Mouse (Mus musculus) limb, embryonic 10.5 days (tissue): ENCODE measurements around the gene Ptprc. TPM values are rescaled to one million over a fixed set of nuclear protein-coding genes. Genes with fewer than 3 reads are reported as not detected.

Experiments used
- DNase-seq: peaks from one replicate; pipeline ENCODE4 v3.0.0-alpha.2; 2017; ENCODE audit warnings: low spot score
- H3K27ac ChIP-seq: fragments of 300-500 bp; sonication (generic); 2 replicates; pipeline ENCODE4 v1.5.1; 2016; ENCODE audit warnings: mild to moderate bottlenecking
- H3K27me3 ChIP-seq: fragments of 300-500 bp; sonication (generic); 2 replicates; pipeline ENCODE4 v1.6.1; 2016; ENCODE audit warnings: low read depth, mild to moderate bottlenecking; ENCODE audit not compliant: poor library complexity, severe bottlenecking
- H3K36me3 ChIP-seq: fragments of 300-500 bp; sonication (generic); 2 replicates; pipeline ENCODE4 v1.6.1; 2016; ENCODE audit warnings: mild to moderate bottlenecking, moderate library complexity
- H3K4me1 ChIP-seq: fragments of 300-500 bp; sonication (generic); 2 replicates; pipeline ENCODE4 v1.6.1; 2016
- H3K4me3 ChIP-seq: fragments of 300-500 bp; sonication (generic); 2 replicates; pipeline ENCODE4 v1.5.1; 2016; ENCODE audit warnings: mild to moderate bottlenecking, moderate library complexity
- H3K9me3 ChIP-seq: fragments of 300-500 bp; sonication (generic); replicated peaks from 2 replicates; pipeline ENCODE4 v1.6.1; 2016; ENCODE audit warnings: mild to moderate bottlenecking
- WGBS: fragments of 180-500 bp; shearing (Covaris S2); methylation state at CpG from one replicate; pipeline ENCODE4 v1.1.7; 2016; 5-methylcytosine and 5-hydroxymethylcytosine counted together
- polyA plus RNA-seq: library from polyadenylated mRNA; unstranded; fragments of >200 nt; fragmentation: Nextera tagmentation; extraction: Ambion mirVana; gene quantifications from 2 replicates; pipeline ENCODE4 v1.2.1, GENCODE M21; 2016

The Ptprc gene
- polyA plus RNA-seq, 1 experiment from 2014 or later: 0.96 TPM

GRCm38 (mm10) chr1:138140769-138141168 is 34.7 kb downstream of the Ptprc start:
- 90% methylated on average over 4 of the region's 4 CpGs for WGBS
- H3K27ac ChIP-seq: no peak overlapping the region
- no peak overlapping the region for H3K4me3 ChIP-seq
- H3K4me1 ChIP-seq: peaks cover 5% of the 10 kb centered on the region; the same call in 1 of the 2 replicates
- no peaks in the 10 kb centered on the region for H3K27me3 ChIP-seq
- H3K9me3 ChIP-seq: no peaks in the 10 kb centered on the region
- no peak for DNase-seq
- H3K36me3 ChIP-seq: no peaks in the 10 kb centered on the region

- Histone ChIP-seq H3K9me3 (no peaks in the 10 kb centered on the region), H3K27ac (no peak overlapping the region), H3K27me3 (no peaks in the 10 kb centered on the region), H3K4me3 (no peak overlapping the region), H3K36me3 (no peaks in the 10 kb centered on the region), H3K4me1 (peaks cover 8% of the 10 kb centered on the region; the same call in 1 of the 2 replicates)
- WGBS: 94% methylated on average over 4 of the region's 4 CpGs
- DNase-seq: no peak
Observed at GRCm38 (mm10) chr1:138137696-138138095, 37.8 kb downstream of the Ptprc start.

DNA sequence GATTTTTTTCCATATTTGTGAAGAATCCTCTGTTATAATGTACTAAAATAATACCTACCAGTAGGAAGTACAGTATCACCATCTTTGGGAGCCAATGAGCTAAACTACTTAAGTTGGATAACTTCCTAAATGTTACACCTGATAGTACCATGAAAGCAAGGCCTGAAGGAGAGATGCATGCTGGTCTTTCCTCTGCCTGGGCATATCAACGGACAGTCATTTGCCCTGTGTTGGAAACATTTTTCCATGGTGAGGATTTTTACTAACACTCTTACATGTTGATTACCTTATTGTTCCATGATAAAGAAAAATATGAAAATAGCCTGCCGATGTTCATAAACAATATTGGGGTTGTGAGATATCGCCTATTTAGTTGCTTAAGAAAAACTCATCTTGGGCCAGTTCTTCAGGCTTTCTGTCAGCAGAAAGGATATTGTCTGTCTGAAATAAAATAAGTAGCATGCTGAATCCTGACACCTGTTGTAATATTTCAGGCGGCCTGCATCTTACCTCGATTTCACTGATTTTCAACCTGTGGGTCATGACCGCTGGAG is 38.4 kb downstream of the Ptprc start:
- H3K36me3 ChIP-seq: no peaks in the 10 kb centered on the region
- peaks cover 8% of the 10 kb centered on the region; the same call in 1 of the 2 replicates for H3K4me1 ChIP-seq
- no peaks in the 10 kb centered on the region for H3K27me3 ChIP-seq
- H3K9me3 ChIP-seq: no peaks in the 10 kb centered on the region
- no peak overlapping the region for H3K4me3 ChIP-seq
- H3K27ac ChIP-seq: no peak overlapping the region
- DNase-seq: no peak
- 96% methylated on average over 6 of the region's 6 CpGs for WGBS

DNA sequence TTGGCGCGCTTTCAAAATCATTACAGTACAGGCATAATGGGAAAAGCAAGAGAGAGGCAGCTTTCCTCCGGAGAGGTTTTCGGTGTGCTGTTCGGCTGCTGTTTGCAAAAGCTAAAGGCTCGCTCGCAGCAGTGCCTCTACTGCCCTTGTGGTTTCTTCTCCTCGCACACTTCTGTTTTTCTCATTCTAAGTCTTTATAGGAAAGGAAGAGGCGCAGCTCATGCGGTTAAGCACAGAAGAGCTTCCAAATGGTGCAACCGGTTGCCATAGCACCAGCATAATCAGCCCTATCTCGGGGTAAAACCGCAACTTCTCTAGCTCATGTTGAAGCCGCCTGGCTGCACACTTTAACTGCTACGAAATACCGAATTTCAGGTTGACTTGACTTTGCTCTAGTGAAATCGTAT is 39.1 kb downstream of the Ptprc start:
- Histone ChIP-seq H3K36me3 (no peaks in the 10 kb centered on the region), H3K27ac (peak overlapping the region; percentile 31; the same call in 1 of the 2 replicates), H3K4me3 (no peak overlapping the region), H3K27me3 (no peaks in the 10 kb centered on the region), H3K4me1 (peaks cover 15% of the 10 kb centered on the region), H3K9me3 (no peaks in the 10 kb centered on the region)
- 61% methylated on average over 17 of the region's 17 CpGs for WGBS
- no peak for DNase-seq

GRCm38 (mm10) chr1:138135637-138136372 is 39.7 kb downstream of the Ptprc start:
- Histone ChIP-seq H3K4me1 (peaks cover 18% of the 10 kb centered on the region), H3K9me3 (no peaks in the 10 kb centered on the region), H3K27ac (peak overlapping the region; percentile 31; the same call in 1 of the 2 replicates), H3K4me3 (no peak overlapping the region), H3K27me3 (no peaks in the 10 kb centered on the region), H3K36me3 (no peaks in the 10 kb centered on the region)
- DNase-seq: no peak
- WGBS: 85% methylated on average over 9 of the region's 9 CpGs

GRCm38 (mm10) chr1:138135117-138135516 is 40.4 kb downstream of the Ptprc start:
- DNase-seq: no peak
- no peaks in the 10 kb centered on the region for H3K9me3 ChIP-seq
- no peaks in the 10 kb centered on the region for H3K36me3 ChIP-seq
- no peaks in the 10 kb centered on the region for H3K27me3 ChIP-seq
- H3K4me1 ChIP-seq: peaks cover 23% of the 10 kb centered on the region
- no peak overlapping the region for H3K27ac ChIP-seq
- no peak overlapping the region for H3K4me3 ChIP-seq

DNA sequence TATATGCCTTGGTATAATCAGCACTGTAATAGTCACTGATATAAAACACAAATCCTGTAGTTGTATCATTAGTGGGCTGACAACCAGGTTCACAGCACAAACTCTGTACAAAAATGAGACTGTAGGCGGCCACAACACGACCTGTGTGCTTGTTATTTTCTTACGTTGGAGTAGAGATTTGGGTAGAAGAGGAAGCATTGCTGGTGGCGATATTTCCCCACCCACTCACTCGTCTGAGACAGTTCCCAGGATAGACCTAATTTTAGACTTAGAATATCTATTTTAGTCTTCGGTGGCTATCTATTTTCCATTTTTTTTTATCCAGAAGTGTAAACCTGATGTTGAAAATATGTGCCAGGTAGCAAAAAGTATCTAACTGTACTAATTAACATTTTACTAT is 41.2 kb downstream of the Ptprc start:
- peaks cover 23% of the 10 kb centered on the region for H3K4me1 ChIP-seq
- no peak for DNase-seq
- H3K27ac ChIP-seq: no peak overlapping the region
- H3K27me3 ChIP-seq: no peaks in the 10 kb centered on the region
- H3K9me3 ChIP-seq: no peaks in the 10 kb centered on the region
- H3K36me3 ChIP-seq: no peaks in the 10 kb centered on the region
- 91% methylated on average over 6 of the region's 6 CpGs for WGBS
- no peak overlapping the region for H3K4me3 ChIP-seq

DNA sequence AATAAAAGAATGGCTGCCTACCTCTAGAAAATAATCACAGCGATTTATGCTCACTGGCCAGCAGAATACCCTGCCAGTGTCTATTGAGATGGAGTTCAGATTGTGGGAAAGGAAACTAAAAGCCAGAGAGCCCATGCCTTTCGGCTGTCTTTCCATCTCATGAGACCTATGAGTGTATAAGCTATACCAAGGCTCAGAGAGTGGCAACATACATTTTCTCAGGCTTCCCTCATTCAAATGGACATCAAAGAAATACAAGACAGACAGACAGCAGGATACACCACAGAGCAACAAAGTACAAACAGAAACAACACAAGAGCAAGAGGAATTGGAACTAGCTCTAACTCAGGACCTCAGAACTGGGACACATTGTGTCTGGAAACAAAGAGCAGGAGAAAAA is 43.8 kb downstream of the Ptprc start:
- WGBS: 90% methylated on average over 2 of the region's 2 CpGs
- H3K4me3 ChIP-seq: no peak overlapping the region
- no peak for DNase-seq

DNA sequence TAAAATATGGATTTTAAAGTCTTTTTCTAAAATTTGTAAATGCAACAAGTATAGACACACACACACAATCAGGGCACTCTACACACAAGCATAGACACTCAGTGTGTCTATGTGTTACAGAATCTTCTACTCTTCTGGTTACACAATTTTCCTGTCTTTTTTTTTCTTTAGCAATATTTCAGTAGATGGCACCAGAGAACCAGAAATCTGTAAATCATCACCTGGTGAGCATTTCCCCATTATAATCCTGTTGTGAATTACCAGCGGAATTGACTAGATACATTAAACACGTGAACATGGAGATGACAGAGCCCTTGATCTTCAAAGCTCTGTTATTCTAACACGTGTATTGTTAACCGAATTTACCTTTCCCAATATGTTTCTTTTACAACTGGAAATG is 45.4 kb downstream of the Ptprc start:
- DNase-seq: no peak
- Histone ChIP-seq H3K27ac (no peak overlapping the region), H3K4me3 (no peak overlapping the region), H3K36me3 (no peaks in the 10 kb centered on the region), H3K9me3 (no peaks in the 10 kb centered on the region), H3K4me1 (peaks cover 15% of the 10 kb centered on the region), H3K27me3 (no peaks in the 10 kb centered on the region)
- WGBS: 45% methylated on average over 4 of the region's 4 CpGs

More for the DNA sequence above, 43.8 kb downstream of the Ptprc start:
- Histone ChIP-seq H3K27ac (0 out of 2 replicates have a peak overlapping the region, but pooled peaks have one; percentile 4), H3K27me3 (no peaks in the 10 kb centered on the region), H3K4me1 (peaks cover 23% of the 10 kb centered on the region), H3K9me3 (no peaks in the 10 kb centered on the region), H3K36me3 (no peaks in the 10 kb centered on the region)

- DNase-seq: no peak
- whole genome bisulfite sequencing: 85% methylated on average over 8 of the region's 8 CpGs
- Histone ChIP-seq H3K27me3 (no peaks in the 10 kb centered on the region), H3K4me1 (peaks cover 12% of the 10 kb centered on the region), H3K9me3 (no peaks in the 10 kb centered on the region), H3K36me3 (no peaks in the 10 kb centered on the region), H3K4me3 (no peak overlapping the region), H3K27ac (no peak overlapping the region)
Observed at GRCm38 (mm10) chr1:138126843-138127242, 48.7 kb downstream of the Ptprc start.

DNA sequence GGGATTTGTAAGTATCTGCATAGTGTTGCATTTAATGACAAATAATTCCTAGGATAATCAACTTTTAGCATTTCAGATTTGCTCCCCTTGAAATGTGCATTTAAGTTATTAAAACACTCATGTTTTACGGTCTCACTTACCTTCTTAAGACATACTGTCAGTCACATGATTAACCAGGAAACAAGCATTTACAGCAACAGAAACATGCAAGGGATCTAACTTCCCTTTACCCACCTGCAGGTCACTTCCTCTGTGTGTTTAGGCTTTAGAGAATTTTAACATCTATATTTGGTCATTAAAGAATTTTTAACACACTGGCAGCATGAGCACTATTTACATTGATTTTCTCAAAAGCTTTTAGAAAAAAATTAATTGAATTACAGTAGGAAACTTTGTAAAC is 50.2 kb downstream of the Ptprc start:
- Histone ChIP-seq H3K27ac (no peak overlapping the region), H3K4me3 (no peak overlapping the region), H3K36me3 (no peaks in the 10 kb centered on the region), H3K9me3 (no peaks in the 10 kb centered on the region), H3K4me1 (no peaks in the 10 kb centered on the region; the same call in 1 of the 2 replicates), H3K27me3 (no peaks in the 10 kb centered on the region)
- WGBS: 81% methylated on average over 1 of the region's 1 CpGs
- no peak for DNase-seq

DNA sequence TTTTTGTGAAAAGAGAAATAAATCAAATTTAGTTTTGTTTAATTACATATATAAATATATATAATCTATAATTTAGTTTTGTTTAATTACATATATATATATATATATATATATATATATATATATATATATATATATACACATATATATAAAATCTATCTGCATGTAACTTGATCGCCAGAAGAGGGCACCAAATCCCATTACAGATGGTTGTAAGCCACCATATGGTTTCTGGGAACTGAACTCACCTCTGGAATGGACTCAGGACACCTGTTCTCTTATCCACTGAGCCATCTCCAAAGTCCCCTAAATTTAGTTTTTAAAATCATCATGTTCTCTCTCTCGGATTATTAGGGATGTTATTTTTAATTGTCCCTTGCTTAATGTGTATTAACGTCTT is 51.6 kb downstream of the Ptprc start:
- H3K27me3 ChIP-seq: no peaks in the 10 kb centered on the region
- DNase-seq: no peak
- H3K36me3 ChIP-seq: no peaks in the 10 kb centered on the region
- no peaks in the 10 kb centered on the region for H3K9me3 ChIP-seq
- no peaks in the 10 kb centered on the region for H3K4me1 ChIP-seq
- H3K4me3 ChIP-seq: no peak overlapping the region
- H3K27ac ChIP-seq: no peak overlapping the region
- 41% methylated on average over 3 of the region's 3 CpGs for WGBS

- Histone ChIP-seq H3K27ac (no peak overlapping the region), H3K4me1 (no peaks in the 10 kb centered on the region), H3K27me3 (no peaks in the 10 kb centered on the region), H3K4me3 (no peak overlapping the region), H3K36me3 (no peaks in the 10 kb centered on the region), H3K9me3 (no peaks in the 10 kb centered on the region)
- no peak for DNase-seq
- whole genome bisulfite sequencing: 57% methylated on average over 12 of the region's 12 CpGs
Observed at GRCm38 (mm10) chr1:138119895-138120294, 55.6 kb downstream of the Ptprc start.
